Mouse (Mus musculus): Measurements from ENCODE around the gene Gm6034.
"Not testable (repeated sequence)": the region's sequence is repeated elsewhere in the genome, so short reads cannot be mapped to it uniquely, and the experiment has no call there.

The Gm6034 gene

GRCm38 (mm10) chr17:36082519-36083232 is 39.9 kb downstream of the Gm6034 start:
- peak in 1 of 2 experiments; percentile 7 for DNase-seq

DNA sequence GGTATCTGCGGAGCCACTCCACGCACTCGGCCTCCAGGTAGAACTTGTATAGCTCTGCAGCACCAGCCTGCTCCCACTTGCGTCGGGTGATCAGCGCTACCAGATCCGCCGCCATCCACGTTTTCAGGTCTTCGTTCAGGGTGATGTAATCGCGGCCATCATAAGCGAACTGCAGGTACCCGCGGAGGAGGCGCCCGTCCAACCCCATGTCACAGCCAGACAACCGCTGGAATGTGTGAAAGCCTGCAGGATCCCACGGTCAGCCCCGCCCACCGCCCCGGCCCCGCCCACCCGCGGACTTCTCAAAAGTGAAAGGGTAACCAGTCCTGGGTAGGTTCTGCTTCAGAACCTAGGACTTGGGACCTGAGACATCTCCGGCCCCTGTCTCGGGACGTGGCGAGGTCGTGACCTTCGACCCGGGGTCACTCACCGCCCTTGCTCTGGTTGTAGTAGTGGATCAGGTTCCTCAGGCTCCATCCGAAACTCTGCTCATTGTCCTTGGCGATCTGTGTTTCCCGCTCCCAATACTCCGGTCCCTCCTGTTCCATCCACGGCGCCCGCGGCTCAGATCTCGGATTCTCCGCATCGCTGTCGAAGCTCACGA is 40.6 kb downstream of the Gm6034 start:
- DNase-seq: peak; percentile 14 to 18

DNA sequence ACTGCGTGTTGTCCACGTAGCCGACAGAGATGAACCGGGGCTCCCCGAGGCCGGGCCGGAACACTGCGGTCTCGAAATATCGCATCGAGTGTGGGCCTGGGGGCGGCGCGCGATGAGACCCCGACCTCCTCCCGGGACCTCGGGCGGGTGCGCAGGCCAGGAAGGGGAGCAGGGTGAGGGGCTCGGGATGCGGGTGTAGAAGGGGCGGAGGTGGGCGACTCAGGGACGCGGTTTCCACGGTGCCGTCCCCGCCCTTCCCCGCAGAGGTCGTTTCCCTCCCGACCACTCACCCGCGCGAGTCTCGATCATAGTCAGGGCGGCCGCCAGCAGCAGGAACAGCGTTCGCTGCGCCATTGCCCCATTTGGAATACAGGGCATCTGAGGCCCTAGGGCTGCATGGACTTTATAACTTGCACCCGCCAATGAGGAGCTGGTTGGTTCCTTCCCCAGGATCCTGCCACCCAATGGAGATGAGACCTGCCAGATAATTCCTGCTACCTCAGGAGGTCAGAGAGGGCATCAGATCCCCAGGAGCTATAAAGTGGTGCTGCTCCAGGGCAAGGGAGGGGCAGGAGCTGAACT is 41.2 kb downstream of the Gm6034 start:
- DNase-seq: peak in 1 of 2 experiments; percentile 10

DNA sequence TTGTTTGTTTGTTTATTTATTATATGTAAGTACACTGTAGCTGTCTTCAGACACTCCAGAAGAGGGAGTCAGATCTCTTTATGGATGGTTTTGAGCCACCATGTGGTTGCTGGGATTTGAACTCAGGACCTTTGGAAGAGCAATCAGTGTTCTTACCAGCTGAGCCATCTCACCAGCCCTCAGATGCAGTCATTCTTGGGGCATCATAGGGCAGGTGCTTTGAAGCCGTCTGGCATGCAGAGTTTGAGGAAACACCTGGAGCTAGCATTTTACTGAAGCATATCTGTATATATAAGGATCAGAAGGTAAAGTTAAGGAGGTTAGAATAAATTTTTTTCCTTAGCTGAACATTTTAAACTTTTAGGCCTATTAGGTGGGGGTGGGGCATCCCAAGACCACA is 43.2 kb downstream of the Gm6034 start:
- DNase-seq: not testable (repeated sequence)

GRCm38 (mm10) chr17:36091933-36092332 is 49.2 kb downstream of the Gm6034 start:
- DNase-seq: not testable (repeated sequence)

GRCm38 (mm10) chr17:36092520-36092919 is 49.8 kb downstream of the Gm6034 start:
- not testable (repeated sequence) for DNase-seq

GRCm38 (mm10) chr17:36093936-36094335 is 51.2 kb downstream of the Gm6034 start:
- no peak for DNase-seq

DNA sequence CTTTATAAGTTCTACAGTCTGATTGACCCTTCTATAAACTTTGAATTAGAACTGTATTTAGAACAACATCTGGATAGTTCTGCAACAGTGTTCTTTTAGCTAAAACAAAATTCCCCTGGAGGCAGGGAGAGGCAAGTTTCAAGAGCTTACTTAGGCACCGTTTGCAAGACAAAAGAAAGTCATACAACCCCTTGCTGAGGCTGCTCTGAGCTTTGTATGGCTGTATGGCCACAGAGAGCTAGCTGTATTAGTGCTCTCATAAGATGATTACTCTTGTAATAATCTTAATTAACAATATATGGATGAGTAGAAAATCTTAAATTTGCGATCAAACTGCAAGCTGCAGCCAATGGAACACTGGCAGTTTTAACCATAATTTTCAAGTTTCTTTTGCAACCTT is 56.8 kb downstream of the Gm6034 start:
- not testable (repeated sequence) for DNase-seq

GRCm38 (mm10) chr17:36102091-36102490 is 59.3 kb downstream of the Gm6034 start:
- DNase-seq: not testable (repeated sequence)
